Mouse (Mus musculus) hindbrain, embryonic 13.5 days (tissue): Measurements from ENCODE around the gene Hnf4a. TPM values are rescaled to one million over a fixed set of nuclear protein-coding genes. Genes with fewer than 3 reads are reported as not detected.
"Not testable (repeated sequence)": the region's sequence is repeated elsewhere in the genome, so short reads cannot be mapped to it uniquely, and the experiment has no call there.

ENCODE experiments used
- ATAC-seq: fragments of 200-750 bp; cut with Nextera tagmentation; 2 replicates; pipeline ENCODE4 v1.8.0; 2017; ENCODE audit warnings: moderate TSS enrichment; ENCODE audit not compliant: low FRiP score
- H3K27ac ChIP-seq: fragments of 300-500 bp; sonication (generic); 2 replicates; pipeline ENCODE4 v1.5.1; 2015; ENCODE audit warnings: inconsistent platforms, mild to moderate bottlenecking, moderate library complexity
- H3K27me3 ChIP-seq: fragments of 300-500 bp; sonication (generic); 2 replicates; pipeline ENCODE4 v1.6.1; 2015; ENCODE audit warnings: mild to moderate bottlenecking, inconsistent platforms
- H3K36me3 ChIP-seq: fragments of 300-500 bp; sonication (generic); 2 replicates; pipeline ENCODE4 v1.6.1; 2015; ENCODE audit warnings: mild to moderate bottlenecking, inconsistent platforms
- H3K4me1 ChIP-seq: fragments of 300-500 bp; sonication (generic); replicated peaks from 2 replicates; pipeline ENCODE4 v1.6.1; 2015; ENCODE audit warnings: inconsistent platforms
- H3K4me2 ChIP-seq: fragments of 300-500 bp; sonication (generic); 2 replicates; pipeline ENCODE4 v1.6.1; 2015; ENCODE audit warnings: inconsistent platforms, mild to moderate bottlenecking, moderate library complexity
- H3K4me3 ChIP-seq: fragments of 300-500 bp; sonication (generic); 2 replicates; pipeline ENCODE4 v1.5.1; 2015; ENCODE audit warnings: mild to moderate bottlenecking, inconsistent platforms
- H3K9ac ChIP-seq: fragments of 300-500 bp; sonication (generic); 2 replicates; pipeline ENCODE4 v1.6.1; 2015; ENCODE audit warnings: mild to moderate bottlenecking, inconsistent platforms
- H3K9me3 ChIP-seq: fragments of 300-500 bp; sonication (generic); 2 replicates; pipeline ENCODE4 v1.6.1; 2016; ENCODE audit warnings: inconsistent platforms
- WGBS: fragments of 180-500 bp; shearing (Covaris S2); methylation state at CpG from one replicate; pipeline ENCODE4 v1.1.7; 2015; 5-methylcytosine and 5-hydroxymethylcytosine counted together
- polyA plus RNA-seq: library from polyadenylated mRNA; unstranded; fragments of >200 nt; fragmentation: Nextera tagmentation; extraction: Ambion mirVana; gene quantifications from 2 replicates; pipeline ENCODE4 v1.2.1, GENCODE M21; 2015

The Hnf4a gene
- polyA plus RNA-seq, 1 experiment from 2014 or later: 0.09 TPM

- no peak overlapping the region for H3K9ac ChIP-seq
- peaks cover 98% of the 10 kb centered on the region for H3K36me3 ChIP-seq
- no peak overlapping the region for H3K4me2 ChIP-seq
- no peaks in the 10 kb centered on the region for H3K27me3 ChIP-seq
- no peak overlapping the region for H3K27ac ChIP-seq
- no peaks in the 10 kb centered on the region for H3K4me1 ChIP-seq
- 80% methylated on average over 3 of the region's 3 CpGs for WGBS
- ATAC-seq: no peak
- no peaks in the 10 kb centered on the region for H3K9me3 ChIP-seq
- H3K4me3 ChIP-seq: no peak overlapping the region
These were observed 110.7 kb downstream of the Hnf4a start for GRCm38 (mm10) chr2:163617232-163617863.

DNA sequence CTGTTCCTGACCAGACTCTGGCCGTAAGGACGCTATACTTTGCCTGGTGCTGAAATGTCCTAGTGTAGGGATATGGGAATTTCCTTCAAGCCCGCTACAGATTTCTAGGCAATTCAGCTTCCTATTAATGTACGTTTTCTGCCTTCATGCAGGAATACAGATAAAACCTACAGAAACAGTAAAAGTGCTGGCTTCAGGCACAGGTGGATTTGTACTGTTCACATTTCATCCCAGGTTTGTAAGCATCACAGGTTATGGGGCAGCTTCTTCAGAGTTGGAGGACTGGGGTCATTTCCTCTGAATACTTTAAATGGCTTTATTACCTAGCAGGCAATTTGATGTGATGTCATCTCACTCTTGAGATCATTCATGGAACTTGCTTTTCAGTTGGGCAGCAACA is 111.3 kb downstream of the Hnf4a start:
- Histone ChIP-seq H3K27ac (no peak overlapping the region), H3K4me2 (no peak overlapping the region), H3K4me3 (no peak overlapping the region), H3K36me3 (peaks cover 99% of the 10 kb centered on the region), H3K9me3 (no peaks in the 10 kb centered on the region), H3K9ac (no peak overlapping the region), H3K27me3 (no peaks in the 10 kb centered on the region), H3K4me1 (no peaks in the 10 kb centered on the region)
- ATAC-seq: no peak
- WGBS: 91% methylated on average over 4 of the region's 4 CpGs

GRCm38 (mm10) chr2:163620451-163620850 is 113.8 kb downstream of the Hnf4a start:
- Histone ChIP-seq H3K27ac (no peak overlapping the region), H3K4me3 (no peak overlapping the region), H3K4me1 (no peaks in the 10 kb centered on the region), H3K9ac (no peak overlapping the region), H3K4me2 (no peak overlapping the region), H3K27me3 (no peaks in the 10 kb centered on the region), H3K36me3 (peaks cover 95% of the 10 kb centered on the region), H3K9me3 (no peaks in the 10 kb centered on the region)
- ATAC-seq: no peak
- 91% methylated on average over 8 of the region's 8 CpGs for WGBS

DNA sequence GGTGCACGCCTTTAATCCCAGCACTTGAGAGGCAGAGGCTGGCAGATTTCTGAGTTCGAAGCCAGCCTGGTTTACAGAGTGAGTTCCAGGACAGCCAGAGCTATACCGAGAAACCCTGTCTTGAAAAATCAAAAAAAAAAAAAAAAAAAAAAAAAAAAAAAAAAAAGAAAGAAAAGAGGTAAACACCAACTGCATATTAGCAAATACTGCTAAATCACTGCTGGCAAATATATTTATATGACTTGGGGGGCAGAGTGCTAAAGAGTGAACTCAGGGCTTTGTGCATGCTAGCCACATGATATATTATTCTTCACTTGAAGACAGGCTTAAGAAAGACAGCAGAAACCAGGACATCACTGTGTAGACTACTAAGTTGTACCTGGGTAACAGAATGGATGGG is 114.8 kb downstream of the Hnf4a start:
- H3K4me2 ChIP-seq, H3K27me3 ChIP-seq, H3K4me3 ChIP-seq, ATAC-seq, H3K9me3 ChIP-seq, H3K27ac ChIP-seq, H3K9ac ChIP-seq, H3K4me1 ChIP-seq: not testable (repeated sequence)
- H3K36me3 ChIP-seq: peaks cover 96% of the 10 kb centered on the region
- 95% methylated on average over 3 of the region's 3 CpGs for WGBS

Other genes with a start within 250 kb of the Hnf4a start
- 0.38 and 0.49 TPM in 2 replicates for gene Jph2, start 108.8 kb upstream of the Hnf4a start, polyA plus RNA-seq
- 75.0 and 76.2 TPM in 2 replicates for gene Oser1, start 82.1 kb upstream of the Hnf4a start, polyA plus RNA-seq
- gene Gdap1l1, start 68.3 kb upstream of the Hnf4a start, polyA plus RNA-seq: 121 and 129 TPM in 2 replicates
- gene Fitm2, start 34.2 kb upstream of the Hnf4a start, polyA plus RNA-seq: 14.0 and 14.1 TPM in 2 replicates
- gene R3hdml, start 14.5 kb upstream of the Hnf4a start, polyA plus RNA-seq: not detected in 2 replicates
- 42.0 and 48.1 TPM in 2 replicates for gene Ttpal, start 95.5 kb downstream of the Hnf4a start, polyA plus RNA-seq
- gene Serinc3, start 138.3 kb downstream of the Hnf4a start, polyA plus RNA-seq: 37.5 and 38.7 TPM in 2 replicates
- 110 and 119 TPM in 2 replicates for gene Pkig, start 151.6 kb downstream of the Hnf4a start, polyA plus RNA-seq
- 2.8 and 3.2 TPM in 2 replicates for gene Ada, start 243.4 kb downstream of the Hnf4a start, polyA plus RNA-seq